18 mouse cellular contexts compared by ENCODE assay signal in genomic region chr4:132964473-132964872, GRCm38 (mm10). TPM values are rescaled to one million over a fixed set of nuclear protein-coding genes. Genes with fewer than 3 reads are reported as not detected.
A peak's percentile ranks its signal among the peaks of the same experiment; 100 is the strongest.
DNase-seq lines count a peak whose midpoint lies in the region; ATAC-seq and TF ChIP-seq lines count a peak whose summit lies in the region.
"Had no signal": no experiment of that assay in that cellular context is flagged by ENCODE, and none has a peak within 500 bp of the region (broad histone marks: within the 10 kb centered on the region; RNA-seq: fewer than 3 reads in every experiment).

No protein-coding gene starts in this region.

- WGBS in heart, embryonic 11.5 days (ENCODE audit: insufficient replicate concordance), result 53% methylated on average over 5 of the region's 5 CpGs
- 88% methylated on average over 5 of the region's 5 CpGs for whole genome bisulfite sequencing in heart, adult 2 months
- WGBS in hindbrain, embryonic 13.5 days, result 18% methylated on average over 5 of the region's 5 CpGs
- 15% methylated on average over 5 of the region's 5 CpGs for WGBS in midbrain, embryonic 16.5 days
- WGBS in intestine, embryonic 15.5 days, result 71% methylated on average over 5 of the region's 5 CpGs

- no peak for TF ChIP-seq POLR2A in heart, adult 2 months (IDR thresholded peaks at IDR 0.05; ENCODE audit: insufficient read depth, low read depth, low read length)
- TF ChIP-seq POLR2A in brain, embryonic 14.5 days (IDR thresholded peaks at IDR 0.05; ENCODE audit: borderline replicate concordance, extremely low read depth, insufficient read depth, insufficient read length, poor library complexity, severe bottlenecking), result no peak

- H3K4me3 ChIP-seq in heart, embryonic 11.5 days (ENCODE audit: low read depth, low read length), result no peak overlapping the region
- no peak overlapping the region for H3K4me3 ChIP-seq in heart, adult 2 months
- H3K4me3 ChIP-seq in hindbrain, embryonic 13.5 days, result no peak overlapping the region
- H3K4me3 ChIP-seq in midbrain, embryonic 16.5 days (ENCODE audit: low read depth, low read length), result no peak overlapping the region
- no peak overlapping the region for H3K4me3 ChIP-seq in intestine, embryonic 15.5 days (replicated peaks)
- H3K4me3 ChIP-seq: liver, embryonic 13.5 days; myocyte had no signal

- no peak for ATAC-seq in heart, embryonic 11.5 days (replicated peaks; ENCODE audit: insufficient number of reproducible peaks, low FRiP score, low TSS enrichment)
- no peak for ATAC-seq in hindbrain, embryonic 13.5 days (ENCODE audit: low FRiP score)
- no peak for ATAC-seq in midbrain, embryonic 16.5 days
- ATAC-seq in intestine, embryonic 15.5 days, result no peak

- no peaks in the 10 kb centered on the region for H3K9me3 ChIP-seq in heart, embryonic 11.5 days (replicated peaks; ENCODE audit: control insufficient read depth, low read length)
- H3K9me3 ChIP-seq in hindbrain, embryonic 13.5 days, result no peaks in the 10 kb centered on the region
- H3K9me3 ChIP-seq in midbrain, embryonic 16.5 days (replicated peaks; ENCODE audit: control insufficient read depth, low read length, poor library complexity, severe bottlenecking), result no peaks in the 10 kb centered on the region
- no peaks in the 10 kb centered on the region for H3K9me3 ChIP-seq in intestine, embryonic 15.5 days
- H3K9me3 ChIP-seq: liver, embryonic 13.5 days had no signal

- 0 out of 2 replicates have a peak overlapping the region, but pooled peaks have one; percentile 16 for H3K9ac ChIP-seq in heart, embryonic 11.5 days (ENCODE audit: low read depth, low read length)
- H3K9ac ChIP-seq in heart, adult 2 months (ENCODE audit: low read depth, low read length), result no peak overlapping the region
- peak overlapping the region; percentile 43; the same call in 1 of the 2 replicates for H3K9ac ChIP-seq in hindbrain, embryonic 13.5 days
- H3K9ac ChIP-seq in midbrain, embryonic 16.5 days (ENCODE audit: low read depth, low read length), result peak overlapping the region; percentile 17; the same call in 1 of the 2 replicates
- H3K9ac ChIP-seq in intestine, embryonic 15.5 days, result no peak overlapping the region
- H3K9ac ChIP-seq: liver, embryonic 13.5 days had no signal

- no peak for TF ChIP-seq CTCF in heart, adult 2 months (IDR thresholded peaks at IDR 0.05)
- TF ChIP-seq CTCF in brain, embryonic 14.5 days (IDR thresholded peaks at IDR 0.05; ENCODE audit: borderline replicate concordance, extremely low read depth, insufficient read depth, insufficient read length), result no peak

- H3K4me1 ChIP-seq in heart, embryonic 11.5 days (ENCODE audit: control insufficient read depth, insufficient read depth, low read length), result peaks cover 27% of the 10 kb centered on the region
- H3K4me1 ChIP-seq in heart, adult 2 months (ENCODE audit: control insufficient read depth, insufficient read depth, low read length), result peaks cover 22% of the 10 kb centered on the region
- H3K4me1 ChIP-seq in hindbrain, embryonic 13.5 days (replicated peaks), result peaks cover 36% of the 10 kb centered on the region
- H3K4me1 ChIP-seq in midbrain, embryonic 16.5 days (ENCODE audit: control insufficient read depth, insufficient read depth, low read length), result no peaks in the 10 kb centered on the region; the same call in 1 of the 2 replicates
- H3K4me1 ChIP-seq in intestine, embryonic 15.5 days (replicated peaks), result peaks cover 17% of the 10 kb centered on the region

- no peak overlapping the region for H3K27ac ChIP-seq in heart, embryonic 11.5 days (ENCODE audit: low read depth, low read length)
- H3K27ac ChIP-seq in heart, adult 2 months, result no peak overlapping the region
- peak overlapping the region; percentile 35; the same call in 1 of the 2 replicates for H3K27ac ChIP-seq in hindbrain, embryonic 13.5 days
- H3K27ac ChIP-seq in midbrain, embryonic 16.5 days (ENCODE audit: low read length), result peak overlapping the region; percentile 55; the same call in 1 of the 2 replicates
- H3K27ac ChIP-seq in intestine, embryonic 15.5 days, result no peak overlapping the region
- H3K27ac ChIP-seq: kidney, postnatal 0 days; liver, embryonic 13.5 days had no signal

- H3K27me3 ChIP-seq in heart, embryonic 11.5 days (ENCODE audit: control insufficient read depth, insufficient read depth, low read length), result no peaks in the 10 kb centered on the region
- H3K27me3 ChIP-seq in heart, adult 2 months (ENCODE audit: control insufficient read depth, insufficient read depth, low read length), result no peaks in the 10 kb centered on the region
- H3K27me3 ChIP-seq in hindbrain, embryonic 13.5 days, result no peaks in the 10 kb centered on the region
- H3K27me3 ChIP-seq in midbrain, embryonic 16.5 days (ENCODE audit: control insufficient read depth, insufficient read depth, low read depth, low read length), result no peaks in the 10 kb centered on the region
- H3K27me3 ChIP-seq in intestine, embryonic 15.5 days (replicated peaks), result no peaks in the 10 kb centered on the region
- H3K27me3 ChIP-seq: liver, embryonic 13.5 days had no signal

- H3K79me2 ChIP-seq in heart, adult 2 months (replicated peaks; ENCODE audit: control insufficient read depth, insufficient read depth, low read length), result no peaks in the 10 kb centered on the region

- intact Hi-C loops in heart, adult 2 months (cut with DNase I), result no loop called here

- TF ChIP-seq EP300 in heart, adult 2 months (IDR thresholded peaks at IDR 0.05; ENCODE audit: insufficient read depth, low read depth, low read length), result no peak

- H3K4me2 ChIP-seq in heart, embryonic 11.5 days, result no peak overlapping the region
- no peak overlapping the region for H3K4me2 ChIP-seq in hindbrain, embryonic 13.5 days
- no peak overlapping the region for H3K4me2 ChIP-seq in midbrain, embryonic 16.5 days (ENCODE audit: low read length)
- H3K4me2 ChIP-seq in intestine, embryonic 15.5 days (replicated peaks), result no peak overlapping the region
- H3K4me2 ChIP-seq: liver, embryonic 13.5 days had no signal

- no peak for DNase-seq in heart, adult 2 months
- DNase-seq in brain, embryonic 14.5 days (ENCODE audit: low read depth), result peak; percentile 52
- DNase-seq in urinary bladder, adult 18-20 months (ENCODE audit: low spot score in 2 of 2), result no peak
- DNase-seq: adrenal gland, adult 2 months; B cell, adult 2 months; cerebellum, adult 9-10 months; heart, adult 11 months; heart, postnatal 10 days; layer of hippocampus, adult 9-11 months; liver, embryonic 13.5 days; right cerebral cortex, postnatal 14 days; thymus, postnatal 25 days had no signal

- H3K36me3 ChIP-seq in heart, embryonic 11.5 days (ENCODE audit: control insufficient read depth, insufficient read depth, low read length), result no peaks in the 10 kb centered on the region
- H3K36me3 ChIP-seq in heart, adult 2 months (ENCODE audit: control insufficient read depth, insufficient read depth, low read length), result no peaks in the 10 kb centered on the region
- H3K36me3 ChIP-seq in hindbrain, embryonic 13.5 days, result no peaks in the 10 kb centered on the region
- no peaks in the 10 kb centered on the region for H3K36me3 ChIP-seq in midbrain, embryonic 16.5 days (ENCODE audit: control insufficient read depth, insufficient read depth, low read length)
- no peaks in the 10 kb centered on the region for H3K36me3 ChIP-seq in intestine, embryonic 15.5 days
- H3K36me3 ChIP-seq: liver, embryonic 13.5 days had no signal

RNA-seq across cellular contexts. Expression of gene Fgr, which starts 9.4 kb away (rescaled TPM):
- polyA plus RNA-seq in heart, embryonic 11.5 days (2014; fragmentation: Nextera tagmentation; extraction: Ambion mirVana), result 0.40 and 0.63 TPM in 2 replicates
- total RNA-seq in heart, adult 2 months (2021), result under 1 TPM; 0.43 to 0.47 TPM
- 0.73 and 1.7 TPM in 2 replicates for polyA plus RNA-seq in heart, adult 2 months (2012; rRNA removed)
- 0.09 and 0.15 TPM in 2 replicates for polyA plus RNA-seq in brain, embryonic 14.5 days (2012; rRNA removed)
- polyA plus RNA-seq in hindbrain, embryonic 13.5 days (2015; fragmentation: Nextera tagmentation; extraction: Ambion mirVana), result 0.13 TPM in 1 of 2 replicates, not detected in the other
- polyA plus RNA-seq in midbrain, embryonic 16.5 days (2015; fragmentation: Nextera tagmentation; extraction: Ambion mirVana), result 0.05 TPM in 1 of 2 replicates, not detected in the other
- 2.3 and 3.7 TPM in 2 replicates for polyA plus RNA-seq in intestine, embryonic 15.5 days (2015; fragmentation: Nextera tagmentation; extraction: Ambion mirVana)
- polyA plus RNA-seq: myocyte had no signal

RNA-seq across cellular contexts. Expression of gene Fam76a, which starts 42.1 kb away (rescaled TPM):
- polyA plus RNA-seq in heart, embryonic 11.5 days (2014; fragmentation: Nextera tagmentation; extraction: Ambion mirVana), result 31.2 and 33.4 TPM in 2 replicates
- 10 to 100 TPM; 29.5 to 45.1 TPM for total RNA-seq in heart, adult 2 months (2021)
- polyA plus RNA-seq in heart, adult 2 months (2012; rRNA removed), result 13.3 and 16.3 TPM in 2 replicates
- 19.8 and 20.3 TPM in 2 replicates for polyA plus RNA-seq in brain, embryonic 14.5 days (2012; rRNA removed)
- polyA plus RNA-seq in hindbrain, embryonic 13.5 days (2015; fragmentation: Nextera tagmentation; extraction: Ambion mirVana), result 38.7 and 38.9 TPM in 2 replicates
- 41.8 and 42.7 TPM in 2 replicates for polyA plus RNA-seq in midbrain, embryonic 16.5 days (2015; fragmentation: Nextera tagmentation; extraction: Ambion mirVana)
- polyA plus RNA-seq in intestine, embryonic 15.5 days (2015; fragmentation: Nextera tagmentation; extraction: Ambion mirVana), result 41.8 and 45.3 TPM in 2 replicates

RNA-seq across cellular contexts. Expression of gene Ahdc1, which starts 46.6 kb away (rescaled TPM):
- polyA plus RNA-seq in heart, embryonic 11.5 days (2014; fragmentation: Nextera tagmentation; extraction: Ambion mirVana), result 7.0 and 9.1 TPM in 2 replicates
- total RNA-seq in heart, adult 2 months (2021), result 10 to 100 TPM; 42.6 to 50.9 TPM
- 19.5 and 21.8 TPM in 2 replicates for polyA plus RNA-seq in heart, adult 2 months (2012; rRNA removed)
- polyA plus RNA-seq in brain, embryonic 14.5 days (2012; rRNA removed), result 20.9 and 43.2 TPM in 2 replicates
- polyA plus RNA-seq in hindbrain, embryonic 13.5 days (2015; fragmentation: Nextera tagmentation; extraction: Ambion mirVana), result 11.0 and 12.5 TPM in 2 replicates
- polyA plus RNA-seq in midbrain, embryonic 16.5 days (2015; fragmentation: Nextera tagmentation; extraction: Ambion mirVana), result 11.2 and 12.5 TPM in 2 replicates
- 5.4 and 6.3 TPM in 2 replicates for polyA plus RNA-seq in intestine, embryonic 15.5 days (2015; fragmentation: Nextera tagmentation; extraction: Ambion mirVana)

Comparison
In these comparisons a context has a peak if more than half of its experiments do, and no peak if none do; other contexts are left out.
1. H3K9ac ChIP-seq: peak in heart, embryonic 11.5 days (single experiment), hindbrain, embryonic 13.5 days (single experiment) and midbrain, embryonic 16.5 days (single experiment); none in heart, adult 2 months (single experiment) and intestine, embryonic 15.5 days (single experiment).
2. H3K27ac ChIP-seq: peak in hindbrain, embryonic 13.5 days (single experiment) and midbrain, embryonic 16.5 days (single experiment); none in heart, embryonic 11.5 days (single experiment), heart, adult 2 months (single experiment) and intestine, embryonic 15.5 days (single experiment).